Mouse (Mus musculus): Measurements from ENCODE around the gene Ptgdr2.

Gene Ptgdr2

DNA sequence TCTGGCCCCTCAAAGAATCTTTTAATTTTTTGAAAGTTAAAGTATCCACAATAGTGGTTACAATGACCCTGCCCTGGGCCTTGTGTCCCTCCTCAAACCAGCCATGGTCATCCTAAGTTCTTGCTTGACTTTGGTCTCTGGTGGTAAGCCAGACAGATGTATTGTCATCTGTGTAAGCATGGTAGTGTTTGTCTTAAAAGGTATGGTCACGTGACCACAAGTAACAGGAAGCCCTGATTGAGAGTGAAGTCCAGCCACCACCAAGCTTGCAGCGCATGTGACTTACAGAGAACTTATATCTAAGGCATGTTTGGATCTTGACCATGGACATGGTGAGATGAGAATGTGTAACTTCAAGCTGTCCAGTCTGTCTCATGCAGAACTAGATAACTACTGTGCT, 38.2 kb downstream of the Ptgdr2 start:
- DNase-seq (ENCODE audit: low read depth, low spot score): no peak

GRCm38 (mm10) chr19:10976318-10976717, 39.4 kb downstream of the Ptgdr2 start:
- DNase-seq (ENCODE audit: low read depth, low spot score): no peak

- peak; percentile 61 for DNase-seq (ENCODE audit: low read depth, low spot score)
These were observed 42.5 kb downstream of the Ptgdr2 start for GRCm38 (mm10) chr19:10979184-10980168.

GRCm38 (mm10) chr19:10980210-10980609, 43.2 kb downstream of the Ptgdr2 start:
- no peak for DNase-seq (ENCODE audit: low read depth, low spot score)

DNA sequence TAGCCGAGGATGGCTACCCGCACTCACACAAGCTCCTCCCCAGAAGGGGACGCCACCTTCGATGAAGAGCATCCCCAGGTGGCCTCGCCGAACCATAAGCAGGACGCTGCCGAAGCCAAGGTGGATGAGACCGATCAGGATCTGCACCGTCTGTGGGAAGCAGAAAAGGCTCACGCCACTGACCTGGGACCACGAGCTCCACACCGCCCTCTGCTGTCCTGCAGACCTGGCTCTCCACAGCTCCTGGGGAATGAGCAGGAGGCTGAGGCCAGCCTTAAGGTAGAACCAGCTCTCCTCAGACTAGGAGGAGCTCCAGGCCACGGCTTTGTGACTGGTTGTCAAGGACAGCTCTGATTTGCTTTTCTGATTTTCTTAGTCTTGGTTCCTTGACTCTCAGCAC, 46.2 kb downstream of the Ptgdr2 start:
- DNase-seq (ENCODE audit: low read depth, low spot score): peak; percentile 29

GRCm38 (mm10) chr19:10984551-10984950, 47.6 kb downstream of the Ptgdr2 start:
- no peak for DNase-seq (ENCODE audit: low read depth, low spot score)

- no peak for DNase-seq (ENCODE audit: low read depth, low spot score)
These were observed 48.9 kb downstream of the Ptgdr2 start for GRCm38 (mm10) chr19:10985889-10986288.

GRCm38 (mm10) chr19:10988563-10988962, 51.6 kb downstream of the Ptgdr2 start:
- DNase-seq (ENCODE audit: low read depth, low spot score): no peak

- DNase-seq (ENCODE audit: low read depth, low spot score): no peak
These were observed 53.8 kb downstream of the Ptgdr2 start for GRCm38 (mm10) chr19:10990751-10991150.

DNA sequence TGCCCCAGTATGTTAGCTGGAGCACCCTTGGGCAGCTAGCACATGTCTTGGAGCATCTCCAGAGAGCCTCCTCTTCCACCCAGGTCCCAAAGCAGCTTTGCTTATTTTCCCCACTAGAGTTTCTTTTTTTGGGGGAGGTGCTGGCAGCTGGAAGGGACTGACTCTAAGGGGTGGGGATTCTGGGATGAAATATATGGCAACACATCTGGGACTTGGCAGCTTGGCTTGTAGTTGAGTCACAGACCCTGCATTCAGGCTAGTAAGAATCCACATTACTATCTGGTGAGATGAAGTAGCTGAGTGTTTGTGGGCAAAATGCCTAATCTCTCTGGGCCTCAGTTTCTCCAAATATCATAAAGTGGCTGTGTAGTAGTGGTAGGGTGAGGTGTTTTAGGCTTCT, 55.0 kb downstream of the Ptgdr2 start:
- no peak for DNase-seq (ENCODE audit: low read depth, low spot score)
